In genomic region chr11:116111067-116111466, GRCm38 (mm10) we compare ENCODE assay signal across 14 mouse cellular contexts. TPM values are rescaled to one million over a fixed set of nuclear protein-coding genes. Genes with fewer than 3 reads are reported as not detected.
DNase-seq lines count a peak whose midpoint lies in the region; ATAC-seq and TF ChIP-seq lines count a peak whose summit lies in the region.
"Had no signal": no experiment of that assay in that cellular context is flagged by ENCODE, and none has a peak within 500 bp of the region (broad histone marks: within the 10 kb centered on the region; RNA-seq: fewer than 3 reads in every experiment).

No protein-coding gene starts in this region.

- H3K9me3 ChIP-seq in heart, postnatal 0 days (replicated peaks; ENCODE audit: control insufficient read depth, low read length), result no peaks in the 10 kb centered on the region
- H3K9me3 ChIP-seq: forebrain, embryonic 15.5 days; liver, embryonic 15.5 days; neural tube, embryonic 12.5 days had no signal

- peaks cover 26% of the 10 kb centered on the region for H3K79me2 ChIP-seq in macrophage (ENCODE audit: inconsistent target)

- ATAC-seq in heart, postnatal 0 days (ENCODE audit: insufficient read depth, low read depth), result no peak
- ATAC-seq: forebrain, embryonic 15.5 days had no signal

- H3K4me1 ChIP-seq in heart, postnatal 0 days (ENCODE audit: control insufficient read depth, insufficient read depth), result peaks cover 22% of the 10 kb centered on the region; the same call in 1 of the 2 replicates
- H3K4me1 ChIP-seq in lung, adult 2 months (ENCODE audit: control insufficient read depth, insufficient read depth, low read length), result peaks cover 8% of the 10 kb centered on the region; the same call in 1 of the 2 replicates

- no peak overlapping the region for H3K4me3 ChIP-seq in heart, postnatal 0 days (ENCODE audit: low read depth, low read length)
- H3K4me3 ChIP-seq in lung, adult 2 months (replicated peaks; ENCODE audit: extremely low read depth, low read depth, low read length), result no peak overlapping the region
- H3K4me3 ChIP-seq in macrophage (ENCODE audit: inconsistent target), result peak overlapping the region; percentile 48; the same call in 1 of the 2 replicates

- H3K4me2 ChIP-seq in heart, postnatal 0 days (ENCODE audit: low read depth, low read length), result peak overlapping the region; percentile 66

- no peak for TF ChIP-seq EP300 in heart, postnatal 0 days (IDR thresholded peaks at IDR 0.05; ENCODE audit: low read depth)

- TF ChIP-seq CTCF in heart, postnatal 0 days (IDR thresholded peaks at IDR 0.05; ENCODE audit: low read depth), result peak; percentile 25
- 0 out of 2 replicates have a peak, but pooled peaks have one; percentile 8 for TF ChIP-seq CTCF in lung, adult 2 months (IDR thresholded peaks at IDR 0.05; ENCODE audit: insufficient read depth, low read length)
- 0 out of 2 replicates have a peak, but pooled peaks have one; percentile 4 for TF ChIP-seq CTCF in brain, embryonic 14.5 days (IDR thresholded peaks at IDR 0.05; ENCODE audit: borderline replicate concordance, extremely low read depth, insufficient read depth, insufficient read length)

- DNase-seq in heart, postnatal 0 days (ENCODE audit: low spot score), result no peak
- DNase-seq in heart, postnatal 36 days, result no peak
- DNase-seq in lung, adult 2 months, result no peak
- DNase-seq in lung, postnatal 4 days, result no peak
- no peak for DNase-seq in brain, embryonic 14.5 days (ENCODE audit: low read depth)
- DNase-seq in T-cell, adult 2 months (ENCODE audit: low spot score), result no peak
- DNase-seq: adrenal gland, postnatal 10 days; gastrocnemius, postnatal 36 days; midbrain, embryonic 14.5 days had no signal

- WGBS in heart, postnatal 0 days, result 82% methylated on average over 4 of the region's 4 CpGs
- 88% methylated on average over 4 of the region's 4 CpGs for WGBS in lung, adult 2 months
- 91% methylated on average over 4 of the region's 4 CpGs for WGBS in macrophage (ENCODE audit: missing documents)

- peak overlapping the region; percentile 95 for H3K27ac ChIP-seq in heart, postnatal 0 days (ENCODE audit: low read depth)
- peak overlapping the region; percentile 97 for H3K27ac ChIP-seq in macrophage
- H3K27ac ChIP-seq: forebrain, embryonic 15.5 days; neural tube, embryonic 12.5 days had no signal

- TF ChIP-seq POLR2A in lung, adult 2 months (IDR thresholded peaks at IDR 0.05; ENCODE audit: borderline replicate concordance, extremely low read depth, low read depth, low read length), result no peak
- no peak for TF ChIP-seq POLR2A in brain, embryonic 14.5 days (IDR thresholded peaks at IDR 0.05; ENCODE audit: borderline replicate concordance, extremely low read depth, insufficient read depth, insufficient read length, poor library complexity, severe bottlenecking)

- H3K27me3 ChIP-seq in heart, postnatal 0 days (ENCODE audit: control insufficient read depth, insufficient read depth, low read length), result no peaks in the 10 kb centered on the region
- H3K27me3 ChIP-seq: CH12.LX had no signal

- H3K36me3 ChIP-seq in heart, postnatal 0 days (replicated peaks; ENCODE audit: control insufficient read depth, insufficient read depth, low read length), result peaks cover 4% of the 10 kb centered on the region; the same call in 1 of the 2 replicates
- H3K36me3 ChIP-seq in macrophage (ENCODE audit: inconsistent target), result peaks cover 11% of the 10 kb centered on the region; the same call in 1 of the 2 replicates
- H3K36me3 ChIP-seq: forebrain, embryonic 15.5 days; liver, embryonic 15.5 days; neural tube, embryonic 12.5 days had no signal

- intact Hi-C loops in heart, postnatal 36 days (cut with DNase I), result loop anchor here (2.0 kb wide), 1 partner anchor 18 kb away; no protein-coding TSS in a partner anchor

- H3K9ac ChIP-seq in heart, postnatal 0 days (replicated peaks; ENCODE audit: low read depth, low read length), result no peak overlapping the region
- H3K9ac ChIP-seq: forebrain, embryonic 15.5 days; liver, embryonic 15.5 days; neural tube, embryonic 12.5 days had no signal

RNA-seq across cellular contexts. Expression of gene Trim47, which starts 15.9 kb away (rescaled TPM):
- 89.0 and 104 TPM in 2 replicates for total RNA-seq in heart, postnatal 0 days (2014; rRNA removed; ENCODE audit: low replicate concordance)
- polyA plus RNA-seq in heart, postnatal 0 days (2015; fragmentation: Nextera tagmentation; extraction: Ambion mirVana), result 42.8 and 43.9 TPM in 2 replicates
- total RNA-seq in heart, postnatal 36 days (2021), result 10 to 100 TPM; 25.2 to 34.2 TPM
- polyA plus RNA-seq in lung, adult 2 months (2012; rRNA removed), result 44.6 and 55.5 TPM in 2 replicates
- 4.2 and 5.3 TPM in 2 replicates for polyA plus RNA-seq in brain, embryonic 14.5 days (2012; rRNA removed)
- 10 to 100 TPM in 11 of 26 experiments, 1 to 10 TPM in 15; 1.1 to 35.8 (median 9.0) TPM for total RNA-seq in macrophage (2018; cell fraction: chromatin; rRNA removed)
- 10 to 100 TPM in 13 of 26 experiments, 1 to 10 TPM in 13; 3.1 to 35.0 (median 9.6) TPM for total RNA-seq in macrophage (2018; cell fraction: cytosol; rRNA removed)
- total RNA-seq in macrophage (2018; cell fraction: nucleus; rRNA removed), result 10 to 100 TPM in 10 of 26 experiments, 1 to 10 TPM in 16; 1.6 to 45.0 (median 8.9) TPM
- 9.4 to 36.9 TPM (median 26.2 TPM) in 3 replicates for polyA plus RNA-seq in macrophage (2018)

RNA-seq across cellular contexts. Expression of gene Trim65, which starts 19.9 kb away (rescaled TPM):
- total RNA-seq in heart, postnatal 0 days (2014; rRNA removed; ENCODE audit: low replicate concordance), result 5.9 and 15.0 TPM in 2 replicates
- 2.7 TPM in 2 replicates for polyA plus RNA-seq in heart, postnatal 0 days (2015; fragmentation: Nextera tagmentation; extraction: Ambion mirVana)
- 1 to 10 TPM; 7.4 to 7.6 TPM for total RNA-seq in heart, postnatal 36 days (2021)
- 17.3 and 21.4 TPM in 2 replicates for polyA plus RNA-seq in lung, adult 2 months (2012; rRNA removed)
- polyA plus RNA-seq in brain, embryonic 14.5 days (2012; rRNA removed), result 2.2 and 3.4 TPM in 2 replicates
- total RNA-seq in macrophage (2018; cell fraction: chromatin; rRNA removed), result 10 to 100 TPM in 16 of 26 experiments, 1 to 10 TPM in 10; 1.2 to 43.9 (median 15.0) TPM
- total RNA-seq in macrophage (2018; cell fraction: cytosol; rRNA removed), result 10 to 100 TPM in 19 of 26 experiments, 1 to 10 TPM in 7; 3.0 to 20.3 (median 14.2) TPM
- total RNA-seq in macrophage (2018; cell fraction: nucleus; rRNA removed), result 10 to 100 TPM in 14 of 26 experiments, 1 to 10 TPM in 12; 1.5 to 45.2 (median 10.3) TPM
- 12.2 to 14.3 TPM (median 12.8 TPM) in 3 replicates for polyA plus RNA-seq in macrophage (2018)

RNA-seq across cellular contexts. Expression of gene Wbp2, which starts 24.3 kb away (rescaled TPM):
- 113 and 120 TPM in 2 replicates for total RNA-seq in heart, postnatal 0 days (2014; rRNA removed; ENCODE audit: low replicate concordance)
- 106 and 117 TPM in 2 replicates for polyA plus RNA-seq in heart, postnatal 0 days (2015; fragmentation: Nextera tagmentation; extraction: Ambion mirVana)
- total RNA-seq in heart, postnatal 36 days (2021), result 100 to 1,000 TPM in 1 of 2 experiments, 10 to 100 TPM in 1; 97.0 to 106 TPM
- polyA plus RNA-seq in lung, adult 2 months (2012; rRNA removed), result 257 and 267 TPM in 2 replicates
- 142 and 148 TPM in 2 replicates for polyA plus RNA-seq in brain, embryonic 14.5 days (2012; rRNA removed)
- total RNA-seq in macrophage (2018; cell fraction: chromatin; rRNA removed), result 100 to 1,000 TPM in 13 of 26 experiments, 10 to 100 TPM in 13; 53.7 to 185 (median 99.5) TPM
- 100 to 1,000 TPM; 161 to 213 (median 185) TPM for total RNA-seq in macrophage (2018; cell fraction: cytosol; rRNA removed)
- 100 to 1,000 TPM in 5 of 26 experiments, 10 to 100 TPM in 21; 59.6 to 160 (median 91.9) TPM for total RNA-seq in macrophage (2018; cell fraction: nucleus; rRNA removed)
- polyA plus RNA-seq in macrophage (2018), result 130 to 281 TPM (median 182 TPM) in 3 replicates

RNA-seq across cellular contexts. Expression of gene Mrpl38, which starts 27.6 kb away (rescaled TPM):
- total RNA-seq in heart, postnatal 0 days (2014; rRNA removed; ENCODE audit: low replicate concordance), result 114 and 153 TPM in 2 replicates
- 79.1 and 80.8 TPM in 2 replicates for polyA plus RNA-seq in heart, postnatal 0 days (2015; fragmentation: Nextera tagmentation; extraction: Ambion mirVana)
- 10 to 100 TPM; 62.9 to 63.4 TPM for total RNA-seq in heart, postnatal 36 days (2021)
- polyA plus RNA-seq in lung, adult 2 months (2012; rRNA removed), result 32.9 and 41.3 TPM in 2 replicates
- polyA plus RNA-seq in brain, embryonic 14.5 days (2012; rRNA removed), result 31.8 and 38.6 TPM in 2 replicates
- 10 to 100 TPM in 25 of 26 experiments, 1 to 10 TPM in 1; 9.0 to 74.1 (median 28.7) TPM for total RNA-seq in macrophage (2018; cell fraction: chromatin; rRNA removed)
- 10 to 100 TPM; 12.5 to 23.6 (median 18.4) TPM for total RNA-seq in macrophage (2018; cell fraction: cytosol; rRNA removed)
- 10 to 100 TPM; 11.5 to 41.9 (median 19.3) TPM for total RNA-seq in macrophage (2018; cell fraction: nucleus; rRNA removed)
- 13.6 to 25.3 TPM (median 20.3 TPM) in 3 replicates for polyA plus RNA-seq in macrophage (2018)

RNA-seq across cellular contexts. Expression of gene Unc13d, which starts 33.3 kb away (rescaled TPM):
- total RNA-seq in heart, postnatal 0 days (2014; rRNA removed; ENCODE audit: low replicate concordance), result 0.27 and 2.7 TPM in 2 replicates
- polyA plus RNA-seq in heart, postnatal 0 days (2015; fragmentation: Nextera tagmentation; extraction: Ambion mirVana), result 0.42 and 0.47 TPM in 2 replicates
- total RNA-seq in heart, postnatal 36 days (2021), result under 1 TPM; 0.41 to 0.42 TPM
- polyA plus RNA-seq in lung, adult 2 months (2012; rRNA removed), result 51.6 and 56.4 TPM in 2 replicates
- 0.97 and 1.1 TPM in 2 replicates for polyA plus RNA-seq in brain, embryonic 14.5 days (2012; rRNA removed)
- 100 to 1,000 TPM in 2 of 26 experiments, 10 to 100 TPM in 24; 14.8 to 119 (median 60.6) TPM for total RNA-seq in macrophage (2018; cell fraction: chromatin; rRNA removed)
- total RNA-seq in macrophage (2018; cell fraction: cytosol; rRNA removed), result 10 to 100 TPM; 15.6 to 40.0 (median 25.6) TPM
- total RNA-seq in macrophage (2018; cell fraction: nucleus; rRNA removed), result 10 to 100 TPM; 11.9 to 57.1 (median 36.5) TPM
- polyA plus RNA-seq in macrophage (2018), result 10.9 to 18.9 TPM (median 16.8 TPM) in 3 replicates
